ENCODE assay signal across 22 mouse cellular contexts in the genomic region with DNA sequence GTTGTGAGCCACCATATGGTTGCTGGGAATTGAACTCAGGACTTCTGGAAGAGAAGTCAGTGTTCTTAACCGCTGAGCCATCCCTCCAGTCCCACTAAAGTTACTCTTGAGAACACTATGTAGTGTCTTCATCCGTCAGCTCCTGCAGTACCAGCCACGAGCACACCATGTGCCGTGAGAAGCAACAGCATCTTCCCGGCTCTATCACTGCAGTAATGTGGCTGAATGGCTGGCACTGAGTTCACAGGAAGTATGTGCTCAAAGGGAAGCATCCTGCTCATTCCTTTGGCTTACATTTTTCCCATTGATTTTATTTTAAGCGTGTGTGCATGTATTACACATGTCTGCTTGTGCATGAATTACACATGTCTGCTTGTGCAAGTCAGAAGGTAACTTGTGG. TPM values are rescaled to one million over a fixed set of nuclear protein-coding genes. Genes with fewer than 3 reads are reported as not detected.
"Had no signal": no experiment of that assay in that cellular context is flagged by ENCODE, and none has a peak within 500 bp of the region (broad histone marks: within the 10 kb centered on the region; RNA-seq: fewer than 3 reads in every experiment).

No protein-coding gene starts in this region.

- H3K4me1 ChIP-seq: midbrain, embryonic 10.5 days; midbrain, embryonic 13.5 days; neural tube, embryonic 13.5 days; stomach, embryonic 15.5 days had no signal

- H3K9me3 ChIP-seq: megakaryocyte, embryonic 14.5 days; midbrain, embryonic 10.5 days; midbrain, embryonic 13.5 days; neural tube, embryonic 13.5 days; stomach, embryonic 15.5 days had no signal

- ATAC-seq: intestine, postnatal 0 days; midbrain, embryonic 13.5 days; midbrain, embryonic 16.5 days had no signal

- H3K9ac ChIP-seq: liver, embryonic 14.5 days; lung, embryonic 14.5 days; midbrain, embryonic 13.5 days; neural tube, embryonic 13.5 days; stomach, embryonic 15.5 days had no signal

- DNase-seq: kidney, adult 9 months; layer of hippocampus, postnatal 36 days; lung, embryonic 14.5 days; lung, postnatal 14 days; retina, postnatal 1 day; right cerebral cortex, postnatal 25 days; spleen, adult 18-20 months; thymus, postnatal 25 days had no signal

- H3K27me3 ChIP-seq: megakaryocyte, embryonic 14.5 days; midbrain, embryonic 13.5 days; neural tube, embryonic 13.5 days; stomach, embryonic 15.5 days had no signal

- H3K4me2 ChIP-seq: lung, embryonic 14.5 days; midbrain, embryonic 13.5 days; neural tube, embryonic 13.5 days; stomach, embryonic 15.5 days had no signal

- H3K4me3 ChIP-seq: left cerebral cortex, adult 2 months; midbrain, embryonic 10.5 days; midbrain, embryonic 13.5 days; myocyte; neural tube, embryonic 13.5 days; stomach, embryonic 15.5 days had no signal

- H3K27ac ChIP-seq: left cerebral cortex, adult 2 months; liver, embryonic 14.5 days; midbrain, embryonic 10.5 days; midbrain, embryonic 13.5 days; neural tube, embryonic 13.5 days; stomach, embryonic 15.5 days had no signal

RNA-seq across cellular contexts. Expression of a gene that starts 15.4 kb away (rescaled TPM):
- total RNA-seq: left cerebral cortex, postnatal 36 days; liver, adult 2 months; monocyte, adult 5-6 weeks; neutrophil, adult 5-6 weeks had no signal
- polyA plus RNA-seq: myocyte had no signal

RNA-seq across cellular contexts. Expression of a gene that starts 24.9 kb away (rescaled TPM):
- total RNA-seq: liver, adult 2 months; monocyte, adult 5-6 weeks; neutrophil, adult 5-6 weeks had no signal
- polyA plus RNA-seq: myocyte had no signal
